Mouse (Mus musculus): ENCODE measurements around the gene Prkce.

Prkce gene

DNA sequence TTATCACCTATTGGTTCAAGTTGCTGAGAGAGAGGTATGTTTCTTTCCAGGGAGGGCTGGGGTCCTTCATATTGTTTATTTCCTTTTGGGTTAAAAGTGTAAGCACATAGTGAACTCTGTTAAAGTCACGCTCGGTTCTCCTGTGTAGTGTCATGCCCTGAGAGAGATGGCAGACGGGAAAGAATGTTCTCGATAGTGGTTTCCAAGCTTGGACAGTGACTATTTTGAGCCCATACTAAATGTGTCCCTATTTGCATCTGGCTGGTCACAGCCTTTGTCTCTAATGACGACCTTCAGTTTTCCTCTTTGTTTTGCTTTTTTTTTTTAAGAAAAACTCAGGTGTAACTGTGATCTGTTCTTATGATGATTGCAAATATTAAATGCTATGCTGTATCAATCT, 488.8 kb downstream of the Prkce start:
- DNase-seq, result no peak

DNA sequence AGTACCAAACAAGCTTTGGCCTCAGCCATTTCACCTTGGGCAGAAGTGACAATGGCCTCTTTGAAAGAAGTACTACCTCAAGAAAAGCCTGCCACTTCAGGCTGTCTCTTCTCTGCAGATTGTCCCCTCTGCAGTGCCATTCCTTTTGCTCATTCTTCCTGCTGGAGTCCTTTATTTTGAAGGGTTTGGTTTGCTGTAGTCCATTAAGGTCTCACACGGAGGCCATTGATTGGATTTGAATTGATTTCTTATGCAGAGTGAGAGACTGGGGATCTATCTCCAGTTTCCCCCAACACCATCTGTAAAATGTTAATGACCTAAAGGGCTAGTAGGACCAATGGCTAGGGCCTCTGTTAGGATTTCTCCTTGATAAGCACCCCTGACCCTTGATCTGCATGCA, 494.7 kb downstream of the Prkce start:
- DNase-seq, result no peak

DNA sequence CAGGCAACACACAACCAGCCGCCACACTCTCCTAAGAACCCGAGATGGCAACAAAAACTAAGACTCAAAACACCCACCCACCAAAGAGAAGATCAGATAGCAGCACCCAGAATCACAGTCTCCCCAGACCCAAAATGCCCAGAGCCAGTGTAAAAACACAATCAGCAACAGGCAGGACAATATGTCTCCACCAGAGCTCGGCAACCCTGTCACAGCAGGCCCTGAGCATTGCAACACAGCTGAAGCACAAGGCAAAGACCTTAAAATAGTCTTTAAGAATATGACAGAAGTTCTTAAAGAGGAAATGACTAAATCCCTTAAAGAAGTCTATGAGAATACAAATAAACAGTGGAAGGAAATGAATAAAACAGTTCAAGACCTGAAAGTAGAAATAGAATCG, 495.9 kb downstream of the Prkce start:
- DNase-seq, result no peak

- DNase-seq, result no peak
Measured at GRCm38 (mm10) chr17:86667836-86668600, 500.4 kb downstream of the Prkce start.

GRCm38 (mm10) chr17:86669641-86670373, 502.2 kb downstream of the Prkce start:
- DNase-seq, result no peak

- peak; percentile 57 for DNase-seq
Measured at GRCm38 (mm10) chr17:86670731-86671130, 503.1 kb downstream of the Prkce start.

- no peak for DNase-seq
Measured at GRCm38 (mm10) chr17:86674971-86675370, 507.4 kb downstream of the Prkce start.

- no peak for DNase-seq
Measured at GRCm38 (mm10) chr17:86676336-86676735, 508.8 kb downstream of the Prkce start.

- DNase-seq, result no peak
Measured at GRCm38 (mm10) chr17:86676909-86677308, 509.3 kb downstream of the Prkce start.

GRCm38 (mm10) chr17:86685263-86685662, 517.7 kb downstream of the Prkce start:
- DNase-seq, result no peak

GRCm38 (mm10) chr17:86687021-86687420, 519.4 kb downstream of the Prkce start:
- DNase-seq, result no peak

DNA sequence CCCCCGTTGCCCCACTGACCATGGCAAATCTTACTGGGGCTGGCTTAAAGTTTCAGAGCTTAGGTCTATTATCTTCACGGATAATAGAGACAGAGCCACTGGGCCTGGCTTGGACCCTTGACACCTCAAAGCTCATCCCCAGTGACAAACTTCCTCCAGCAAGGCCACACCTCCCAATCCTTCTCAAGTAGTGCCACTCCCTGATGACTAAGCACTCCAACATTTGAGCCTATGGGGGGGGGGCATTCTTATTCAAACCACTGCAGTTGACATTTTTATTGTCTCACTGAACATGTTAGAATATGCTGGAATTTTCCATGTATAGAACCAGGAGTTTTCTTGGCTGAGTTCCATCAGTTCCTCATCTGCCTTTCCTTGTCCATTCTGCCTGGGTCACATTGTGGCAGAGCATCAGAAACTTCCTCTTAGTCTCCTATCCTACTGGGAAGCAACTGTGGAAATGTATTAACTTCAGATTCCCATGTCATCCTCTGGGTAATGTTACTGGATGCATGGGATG, 523.3 kb downstream of the Prkce start:
- DNase-seq, result no peak

- no peak for DNase-seq
Measured at GRCm38 (mm10) chr17:86697751-86698150, 530.2 kb downstream of the Prkce start.

GRCm38 (mm10) chr17:86703336-86703735, 535.8 kb downstream of the Prkce start:
- DNase-seq, result no peak

DNA sequence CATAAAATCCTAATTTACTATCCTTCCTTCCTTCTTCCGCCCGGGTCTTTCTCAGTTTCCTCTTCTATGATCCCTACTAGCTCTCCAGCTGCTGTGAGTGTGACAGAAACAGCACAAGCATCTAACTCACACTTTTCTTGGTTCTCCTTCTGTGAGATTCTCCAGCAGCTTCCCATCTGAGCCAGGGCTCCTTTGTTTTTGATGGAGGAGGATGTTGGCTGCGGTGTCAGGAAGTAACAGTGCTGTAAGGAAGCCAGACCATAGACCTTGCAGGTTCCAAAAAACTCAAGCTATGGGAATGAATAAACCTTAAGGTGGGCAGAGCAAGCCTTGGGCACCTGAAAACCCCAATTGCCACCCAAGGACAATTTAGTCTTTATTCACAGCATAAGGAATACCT, 537.7 kb downstream of the Prkce start:
- peak; percentile 18 for DNase-seq

- DNase-seq, result no peak
Measured at GRCm38 (mm10) chr17:86706467-86706866, 538.9 kb downstream of the Prkce start.

All from kidney, postnatal 14 days (tissue).